Mouse (Mus musculus) megakaryocyte, embryonic 14.5 days (primary cell): ENCODE results near the gene Ppp1r9a.

Source experiments
- FLI1 ChIP-seq: IDR thresholded peaks from 2 replicates; pipeline ENCODE4 v1.6.1; 2012; ENCODE audit warnings: low read length, inconsistent platforms, mixed read lengths
- GATA1 ChIP-seq: IDR thresholded peaks from 3 replicates; pipeline ENCODE4 v1.6.1; 2012; ENCODE audit warnings: mixed read lengths, low read length, inconsistent platforms, borderline replicate concordance

GRCm38 (mm10) chr6:5177967-5178891 is 275.5 kb downstream of the Ppp1r9a start:
- TF ChIP-seq GATA1 (no peak), FLI1 (no peak)
